Mouse (Mus musculus) spleen, adult 12 weeks (tissue): ENCODE data around the gene Pisd.
"Not testable (repeated sequence)": the region's sequence is repeated elsewhere in the genome, so short reads cannot be mapped to it uniquely, and the experiment has no call there.

Experiments used
- DNase-seq: peaks from one replicate; pipeline ENCODE4 v3.0.0; 2022; ENCODE audit warnings: low spot score

Pisd gene

GRCm38 (mm10) chr5:32745705-32746655 is 39.5 kb downstream of the Pisd start:
- peak; percentile 24 for DNase-seq

DNA sequence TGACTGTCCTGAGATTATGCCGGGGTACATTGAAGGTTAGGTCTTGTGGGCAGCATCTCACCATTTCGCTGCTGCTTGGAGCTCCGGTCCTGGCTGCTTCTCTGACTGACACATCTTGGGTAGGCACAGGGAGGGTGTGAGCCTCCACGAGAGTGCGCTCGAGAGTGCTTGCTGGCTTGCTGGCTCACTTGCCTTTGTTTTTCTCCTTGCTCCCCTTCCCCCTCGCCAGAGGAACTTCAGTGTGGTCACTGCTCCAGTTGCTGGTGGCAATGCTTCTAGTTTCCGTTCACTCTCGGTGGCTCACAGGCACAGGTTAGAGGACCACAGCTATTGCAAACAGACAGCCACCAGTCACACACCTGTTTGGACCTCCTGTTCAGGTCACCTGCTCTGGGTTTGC is 43.3 kb downstream of the Pisd start:
- no peak for DNase-seq

- DNase-seq: not testable (repeated sequence)
These were observed 44.1 kb downstream of the Pisd start for GRCm38 (mm10) chr5:32741377-32741776.

GRCm38 (mm10) chr5:32740850-32741249 is 44.6 kb downstream of the Pisd start:
- DNase-seq: not testable (repeated sequence)

GRCm38 (mm10) chr5:32740138-32740537 is 45.3 kb downstream of the Pisd start:
- no peak for DNase-seq

- DNase-seq: not testable (repeated sequence)
These were observed 48.7 kb downstream of the Pisd start for GRCm38 (mm10) chr5:32736770-32737169.

DNA sequence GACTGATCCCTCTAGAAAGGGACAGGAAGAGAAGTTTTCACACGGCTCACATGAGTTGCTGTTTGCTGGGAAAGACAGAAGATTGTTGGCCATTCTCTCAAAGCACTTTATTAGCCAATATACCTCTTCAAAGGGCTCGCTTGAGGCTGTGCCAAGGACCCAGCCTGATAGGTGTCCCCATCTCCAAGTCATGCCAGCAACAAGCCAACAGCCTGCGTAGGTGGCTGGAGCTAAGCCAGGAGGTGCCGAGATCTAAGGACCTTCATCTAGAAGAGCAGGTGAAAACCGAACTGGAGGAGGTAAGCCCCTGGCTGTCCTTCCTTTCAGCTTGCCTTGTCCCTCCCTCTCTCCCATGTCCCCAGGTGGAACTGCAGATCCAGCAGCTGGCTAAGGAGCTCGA is 49.7 kb downstream of the Pisd start:
- DNase-seq: no peak

DNA sequence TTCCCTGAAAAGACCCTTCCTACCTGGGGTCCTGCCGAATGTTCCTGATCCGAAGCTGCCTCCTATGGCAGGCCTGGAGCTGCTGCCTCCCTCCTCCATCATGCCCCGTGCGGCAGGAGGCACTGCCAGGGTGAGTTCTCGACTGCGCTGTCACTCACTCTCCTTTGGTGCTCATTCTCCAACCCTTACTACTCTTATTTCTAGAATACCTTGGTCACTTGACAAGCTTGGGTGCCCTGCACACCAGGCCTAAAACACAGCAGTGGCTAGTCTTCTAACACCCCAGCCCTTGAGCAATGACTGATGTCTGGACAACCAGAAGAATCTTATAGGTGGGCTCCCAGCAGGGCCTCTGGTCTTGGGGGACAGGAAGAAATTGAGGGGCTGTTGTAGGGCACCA is 51.6 kb downstream of the Pisd start:
- DNase-seq: not testable (repeated sequence)

- DNase-seq: no peak
These were observed 56.6 kb downstream of the Pisd start for GRCm38 (mm10) chr5:32728851-32729250.

- DNase-seq: no peak
These were observed 57.1 kb downstream of the Pisd start for GRCm38 (mm10) chr5:32728300-32728699.

- DNase-seq: not testable (repeated sequence)
These were observed 60.0 kb downstream of the Pisd start for GRCm38 (mm10) chr5:32725397-32725796.

GRCm38 (mm10) chr5:32723981-32724380 is 61.5 kb downstream of the Pisd start:
- DNase-seq: no peak

- DNase-seq: not testable (repeated sequence)
These were observed 62.7 kb downstream of the Pisd start for GRCm38 (mm10) chr5:32722711-32723110.

DNA sequence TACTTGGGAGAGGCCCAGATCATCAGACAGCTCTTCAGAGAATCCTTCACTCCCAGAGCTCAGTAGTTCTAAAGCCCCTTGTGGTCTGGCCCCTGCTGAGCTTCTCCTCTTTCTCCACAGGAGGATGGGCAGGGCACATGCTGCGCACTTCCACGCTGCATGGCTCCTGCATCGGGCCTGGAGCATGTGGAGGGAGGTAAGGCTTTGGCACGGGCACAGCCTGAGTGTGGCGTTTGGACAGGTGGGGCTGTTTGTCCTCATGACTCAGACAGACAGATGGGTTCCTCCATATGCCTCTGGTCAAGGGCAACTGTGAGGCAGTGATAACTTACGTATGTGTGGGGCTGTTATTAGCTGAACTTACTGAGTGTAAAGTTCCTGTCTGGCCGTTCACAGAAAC is 63.2 kb downstream of the Pisd start:
- no peak for DNase-seq

DNA sequence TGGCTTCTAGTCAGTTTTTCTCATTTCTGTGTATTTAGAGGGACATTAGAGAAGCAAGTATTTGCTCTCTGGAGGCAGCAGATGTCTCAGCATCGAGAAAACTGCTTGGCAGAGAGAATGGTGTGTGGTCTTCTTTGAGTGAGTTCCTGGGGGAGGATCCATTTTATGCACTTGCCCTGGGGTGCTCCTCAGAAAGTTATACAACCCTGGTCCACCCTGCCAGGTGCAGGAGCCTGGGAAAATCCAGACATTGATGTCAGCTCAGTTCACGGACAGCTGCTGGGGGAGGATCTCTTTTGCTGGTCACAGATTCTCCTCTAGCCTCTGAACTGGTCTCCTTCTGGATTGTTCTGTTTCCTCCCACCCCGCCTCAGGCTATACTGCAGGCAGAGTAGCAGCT is 64.1 kb downstream of the Pisd start:
- DNase-seq: no peak

- DNase-seq: no peak
These were observed 65.0 kb downstream of the Pisd start for GRCm38 (mm10) chr5:32720416-32720815.

- no peak for DNase-seq
These were observed 66.5 kb downstream of the Pisd start for GRCm38 (mm10) chr5:32718916-32719315.

DNA sequence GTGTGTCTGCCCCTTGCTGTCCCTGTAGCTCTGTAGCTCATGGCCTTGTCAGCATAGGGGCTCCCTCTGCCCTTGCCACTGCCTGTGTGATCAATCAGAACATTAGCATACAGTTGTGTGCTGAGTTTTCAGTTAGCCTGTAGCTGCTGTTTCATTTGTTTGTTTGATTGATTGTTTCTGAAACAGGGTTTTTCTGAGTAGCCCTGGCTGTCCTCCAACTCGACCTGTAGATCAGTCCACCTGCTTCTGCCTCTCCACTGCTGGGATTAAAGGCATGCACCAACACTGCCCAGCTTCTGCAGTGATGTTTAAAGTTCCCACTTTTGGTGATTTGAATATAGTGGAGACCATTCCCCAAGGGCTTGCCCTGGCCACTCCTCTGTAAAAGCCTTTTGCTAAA is 67.7 kb downstream of the Pisd start:
- DNase-seq: no peak

- peak; percentile 70 for DNase-seq
These were observed 71.6 kb downstream of the Pisd start for GRCm38 (mm10) chr5:32713703-32714467.

- DNase-seq: no peak
These were observed 72.3 kb downstream of the Pisd start for GRCm38 (mm10) chr5:32713042-32713702.

- no peak for DNase-seq
These were observed 73.0 kb downstream of the Pisd start for GRCm38 (mm10) chr5:32712221-32713041.

DNA sequence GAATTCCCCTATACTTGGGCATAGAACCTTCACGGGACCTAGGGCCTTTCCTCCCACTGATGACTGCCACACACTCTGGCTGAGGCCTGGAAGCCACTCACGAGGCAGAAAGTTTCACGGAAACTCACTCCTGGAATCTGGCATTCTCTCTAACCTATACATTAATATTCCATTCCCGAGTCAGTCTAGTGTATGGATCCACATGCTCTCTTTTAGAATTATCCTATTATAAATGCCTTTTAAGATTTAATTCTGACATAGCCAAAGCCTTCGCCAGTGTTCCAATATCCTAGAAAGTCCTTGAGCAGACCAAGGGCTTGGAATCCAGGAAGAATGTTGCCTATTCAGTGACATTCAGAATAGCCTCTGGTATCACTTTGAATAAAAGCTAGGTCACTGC is 74.0 kb downstream of the Pisd start:
- no peak for DNase-seq
